Mouse (Mus musculus) adrenal gland, postnatal 36 days (tissue): ENCODE measurements around the gene Macrod2. TPM values are rescaled to one million over a fixed set of nuclear protein-coding genes. Genes with fewer than 3 reads are reported as not detected.

Experiments used
- DNase-seq, 2 experiments: peaks; one replicate each; pipeline ENCODE4 v3.0.0; 2021; ENCODE audit warnings: mixed read lengths in 1 of 2
- total RNA-seq, 2 experiments: library from RNA; stranded (reverse); gene quantifications; 2 replicates each; pipeline ENCODE4 v1.2.3; 2021

Macrod2 gene
- total RNA-seq, 2 experiments from 2014 or later: 5.3 to 8.6 TPM

DNA sequence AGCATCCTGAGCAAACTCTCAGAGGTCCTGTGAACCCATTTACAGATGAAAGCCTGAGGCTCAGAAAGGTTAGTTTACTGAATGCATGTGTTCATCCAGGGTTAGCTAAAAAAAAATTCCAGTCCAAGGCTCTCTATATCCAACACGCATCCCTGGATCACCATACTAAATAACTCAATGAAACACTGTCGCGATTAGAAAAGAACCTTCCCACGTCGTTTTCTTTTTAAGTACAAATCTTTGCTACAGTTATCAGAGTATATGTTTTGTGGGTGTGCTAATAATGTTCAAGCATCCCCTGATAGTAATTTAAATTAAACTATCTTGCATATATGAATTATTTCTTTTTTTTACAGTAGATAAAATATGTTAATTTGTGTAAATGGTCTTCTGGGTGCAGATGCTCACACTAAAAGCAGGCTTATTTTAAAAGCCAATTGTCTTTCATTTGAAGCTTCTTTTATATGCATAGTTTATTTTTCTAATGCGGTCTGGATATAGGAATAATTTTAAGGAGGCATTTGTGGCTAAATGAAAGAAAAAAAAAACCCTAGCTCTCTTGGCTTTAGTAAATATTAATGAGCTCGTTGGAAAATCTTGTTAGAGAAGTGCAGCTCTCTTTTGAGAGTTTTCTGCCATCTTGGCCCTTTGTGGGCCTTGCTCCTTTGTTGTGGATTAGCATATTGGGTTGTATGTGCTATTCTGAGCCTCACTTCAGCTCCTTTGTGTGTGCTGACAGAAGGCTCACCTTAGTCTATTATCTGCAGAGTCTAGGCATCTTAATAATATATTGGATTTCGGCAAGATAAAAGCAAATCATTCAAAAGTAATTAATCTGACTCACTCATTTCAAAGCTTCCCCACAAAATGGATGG, 679.1 kb downstream of the Macrod2 start:
- no peak for DNase-seq

DNA sequence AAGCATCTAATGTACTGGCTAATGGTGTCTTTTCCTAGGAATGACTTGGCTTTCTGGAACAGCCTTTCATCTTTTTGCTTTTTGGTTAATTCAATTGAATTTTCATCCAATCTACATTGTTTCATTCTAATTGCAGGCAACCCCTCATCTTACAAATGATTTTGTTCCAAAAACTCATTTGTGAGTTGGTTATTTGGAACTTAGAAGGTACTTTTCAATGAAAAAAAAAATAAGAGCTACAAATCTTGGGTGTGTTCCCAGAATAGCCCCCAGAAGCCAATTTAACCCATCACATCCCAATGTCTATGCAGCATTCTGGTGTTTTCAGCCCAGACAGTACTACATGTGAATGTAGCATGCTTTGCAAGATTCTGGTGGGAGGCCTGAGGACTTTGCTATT, 683.1 kb downstream of the Macrod2 start:
- no peak for DNase-seq

DNA sequence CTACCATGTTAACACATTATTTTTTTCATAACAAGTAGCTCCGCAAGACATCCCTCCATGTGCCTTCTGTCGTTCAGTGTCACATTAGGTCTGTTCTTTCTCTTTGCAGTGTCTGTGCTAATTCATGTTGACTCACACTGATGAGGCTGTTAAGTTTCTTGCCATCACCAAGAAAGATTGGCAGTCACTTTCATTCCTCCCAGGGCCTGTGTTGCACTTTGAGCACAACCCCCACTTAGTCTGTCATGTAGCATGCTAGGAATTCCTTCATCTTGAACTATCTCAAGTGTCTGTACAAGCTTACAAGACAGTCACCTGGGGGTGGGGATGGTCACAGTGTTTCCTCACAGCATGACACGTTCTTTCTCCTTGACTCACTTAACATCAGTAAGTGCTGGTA, 696.2 kb downstream of the Macrod2 start:
- DNase-seq: no peak

- no peak for DNase-seq
These were observed 722.5 kb downstream of the Macrod2 start for GRCm38 (mm10) chr2:141117579-141117978.

- no peak for DNase-seq
These were observed 728.8 kb downstream of the Macrod2 start for GRCm38 (mm10) chr2:141123875-141124274.

DNA sequence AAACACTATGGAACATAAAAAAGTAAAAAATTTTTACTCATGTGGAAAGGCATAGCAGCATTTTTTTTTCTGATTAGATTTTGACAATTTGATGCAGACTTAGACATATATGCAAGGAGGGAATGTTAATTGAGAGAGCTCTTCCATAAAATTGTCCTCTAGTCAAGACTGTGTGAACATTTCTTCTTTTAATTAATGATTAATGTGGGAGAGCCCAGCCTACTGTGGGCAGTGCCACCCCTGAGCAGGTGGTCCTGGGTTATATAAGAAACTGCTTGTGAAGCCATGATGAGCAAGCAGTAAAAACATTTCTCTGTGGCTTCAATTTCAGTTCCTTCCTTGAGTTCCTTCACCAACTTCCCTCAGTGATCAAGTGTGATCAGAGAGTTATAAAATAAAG, 730.5 kb downstream of the Macrod2 start:
- no peak for DNase-seq

- no peak for DNase-seq
These were observed 747.2 kb downstream of the Macrod2 start for GRCm38 (mm10) chr2:141142266-141142665.

GRCm38 (mm10) chr2:141152011-141152772, 757.1 kb downstream of the Macrod2 start:
- no peak for DNase-seq

- DNase-seq: no peak
These were observed 760.9 kb downstream of the Macrod2 start for GRCm38 (mm10) chr2:141155972-141156371.

DNA sequence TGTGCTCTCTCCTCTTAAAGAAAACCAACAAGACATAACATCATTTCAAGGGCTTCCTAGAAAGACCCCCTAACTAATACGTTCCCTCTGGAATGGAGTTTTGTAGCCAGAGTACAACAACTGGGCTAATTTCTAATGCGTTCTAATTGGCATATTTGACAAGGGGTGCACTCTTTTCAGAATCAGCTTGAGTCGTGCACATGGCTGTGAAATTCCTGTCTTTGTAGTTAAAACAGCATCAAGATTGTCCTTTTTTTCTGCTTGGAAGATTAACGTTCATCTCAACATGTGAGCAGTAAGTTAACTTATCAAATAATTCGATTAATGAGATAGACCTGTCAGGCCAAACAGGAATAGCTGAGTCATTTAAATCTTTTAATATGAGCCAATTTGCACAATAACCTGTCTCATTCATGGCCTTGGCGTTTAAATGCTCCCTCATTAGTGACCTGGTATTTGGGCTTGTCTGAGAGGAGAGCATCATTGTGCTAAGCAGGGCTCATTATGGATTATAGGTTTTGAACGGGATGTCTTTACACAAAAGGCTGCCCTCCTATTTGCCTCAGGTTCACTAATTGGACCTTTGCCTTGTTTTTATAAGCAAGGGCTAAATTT, 762.0 kb downstream of the Macrod2 start:
- no peak for DNase-seq

GRCm38 (mm10) chr2:141158161-141158560, 763.1 kb downstream of the Macrod2 start:
- no peak for DNase-seq

DNA sequence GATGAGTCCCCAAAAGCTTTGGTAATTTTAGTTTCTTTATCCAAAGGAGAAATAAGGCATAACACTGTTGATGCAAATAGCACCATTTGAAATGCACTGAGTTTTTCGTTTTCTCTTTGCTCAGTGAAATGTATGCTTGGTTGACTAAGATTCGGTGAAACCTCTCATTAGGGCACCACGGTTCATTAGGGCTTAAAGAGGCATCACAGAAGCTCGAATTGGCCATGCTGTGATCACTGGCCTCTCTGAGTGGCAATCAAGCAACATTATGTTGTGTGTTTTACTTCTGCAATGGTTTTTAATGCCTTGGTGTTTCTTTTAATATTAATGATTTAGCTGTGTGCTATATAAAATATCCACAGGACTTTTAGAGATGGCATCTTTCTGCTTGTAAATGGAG, 768.8 kb downstream of the Macrod2 start:
- no peak for DNase-seq

DNA sequence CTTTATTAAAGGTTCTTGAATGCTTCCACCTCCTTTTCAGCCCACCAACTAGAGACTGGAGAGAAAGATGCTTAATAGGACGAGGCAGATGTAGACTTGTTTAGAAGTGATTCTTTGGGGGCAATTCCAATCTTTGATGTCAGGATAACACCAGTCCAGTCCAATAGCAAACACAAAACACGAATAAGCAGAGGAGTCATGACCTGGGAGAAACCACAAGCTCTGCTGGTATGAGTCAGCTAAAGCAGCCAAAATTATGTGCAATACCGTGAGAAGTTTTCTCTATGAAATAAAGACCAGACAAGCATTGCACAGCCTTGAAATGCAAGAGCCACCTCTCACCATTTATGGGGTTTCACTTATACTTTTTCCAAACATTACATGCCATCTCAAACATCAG, 774.5 kb downstream of the Macrod2 start:
- no peak for DNase-seq

GRCm38 (mm10) chr2:141173167-141173566, 778.1 kb downstream of the Macrod2 start:
- no peak for DNase-seq

GRCm38 (mm10) chr2:141173607-141174006, 778.5 kb downstream of the Macrod2 start:
- no peak for DNase-seq

DNA sequence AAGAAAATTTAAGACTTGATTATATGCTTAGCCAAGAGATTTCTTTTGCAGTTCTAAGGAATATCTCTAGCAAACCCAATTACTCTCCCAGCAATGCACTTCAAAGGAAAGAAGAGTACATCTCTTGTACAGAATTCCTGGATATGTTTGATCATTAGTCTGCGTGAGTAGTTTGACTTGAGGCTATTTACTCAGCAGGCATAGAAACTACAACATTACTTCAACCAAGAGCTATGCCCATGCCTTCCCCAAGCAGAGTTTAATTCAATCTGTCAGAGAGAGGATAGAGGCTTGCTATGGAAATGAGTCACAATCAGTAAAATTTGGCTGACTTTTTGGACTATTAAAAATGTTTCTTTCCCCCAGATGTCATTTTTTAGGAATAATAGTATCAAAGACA, 785.5 kb downstream of the Macrod2 start:
- DNase-seq: no peak

DNA sequence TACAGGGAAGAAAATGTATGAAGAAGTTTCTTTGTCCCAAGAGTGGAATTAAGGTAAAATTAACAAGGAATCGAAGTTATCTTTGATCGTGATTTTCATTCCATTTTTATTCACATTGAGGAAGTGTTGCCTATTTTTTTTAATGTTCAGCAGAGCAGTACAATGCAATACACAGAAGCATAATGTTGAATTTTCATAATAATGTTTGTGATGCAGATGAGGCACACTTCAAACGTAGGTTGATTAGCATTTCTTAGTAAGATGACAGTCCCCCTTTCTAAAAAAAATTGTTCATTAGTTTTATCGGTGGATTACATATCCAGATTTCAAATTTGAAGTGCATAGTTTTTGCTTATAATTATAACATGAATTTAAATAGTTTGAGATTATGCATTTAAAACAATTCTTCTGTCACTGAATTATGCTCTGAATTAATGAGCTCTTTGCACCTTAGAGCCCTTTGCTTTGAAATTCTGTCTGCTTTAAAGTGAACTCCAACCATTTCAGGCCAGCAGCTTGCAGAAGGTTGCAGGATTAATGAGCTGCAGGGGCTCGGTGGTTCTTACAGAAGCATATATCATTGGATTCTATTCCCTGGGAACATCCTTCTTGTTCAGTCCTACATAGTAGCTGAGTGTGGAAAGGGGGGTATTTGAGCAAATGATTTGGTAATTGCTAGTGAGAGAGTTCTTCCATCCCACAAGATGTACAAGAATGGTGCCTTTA, 787.1 kb downstream of the Macrod2 start:
- DNase-seq: no peak

DNA sequence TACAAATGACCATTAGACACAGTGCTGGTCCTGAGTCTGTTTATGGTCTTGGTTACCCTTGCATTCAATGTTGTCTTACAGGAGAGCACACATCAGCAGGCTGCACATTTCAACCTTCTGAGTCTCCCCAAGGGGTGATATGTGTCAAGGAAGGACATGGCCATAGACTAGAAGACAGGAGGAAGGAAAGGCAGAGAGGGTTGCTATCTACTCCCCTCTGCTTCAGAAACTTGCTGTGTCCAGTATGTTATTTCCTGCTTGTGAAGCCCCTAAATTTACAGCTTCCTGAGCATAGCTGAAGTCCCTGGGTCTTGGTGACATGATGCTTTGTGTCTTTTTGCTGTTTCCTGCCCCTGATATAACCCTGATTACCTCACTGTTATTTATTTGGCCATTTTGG, 799.4 kb downstream of the Macrod2 start:
- DNase-seq: no peak

DNA sequence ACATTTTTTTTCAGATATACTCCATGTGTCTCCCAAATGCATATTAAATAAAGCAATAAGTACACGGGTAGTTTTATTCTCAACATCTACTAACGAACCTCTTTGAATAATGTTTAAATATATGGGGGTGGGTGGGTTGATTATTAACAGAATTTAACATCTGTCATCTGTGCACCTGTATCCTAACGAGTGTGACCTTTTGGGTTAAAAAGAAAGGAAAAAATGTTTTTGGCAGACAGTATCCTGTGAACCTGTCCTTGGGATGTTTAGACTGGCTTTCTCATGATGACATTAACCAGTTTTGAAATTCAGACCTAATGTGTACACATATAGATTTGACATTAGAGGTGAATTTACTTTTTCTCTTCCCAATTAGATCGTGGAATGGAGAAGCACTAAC, 805.4 kb downstream of the Macrod2 start:
- no peak for DNase-seq

DNA sequence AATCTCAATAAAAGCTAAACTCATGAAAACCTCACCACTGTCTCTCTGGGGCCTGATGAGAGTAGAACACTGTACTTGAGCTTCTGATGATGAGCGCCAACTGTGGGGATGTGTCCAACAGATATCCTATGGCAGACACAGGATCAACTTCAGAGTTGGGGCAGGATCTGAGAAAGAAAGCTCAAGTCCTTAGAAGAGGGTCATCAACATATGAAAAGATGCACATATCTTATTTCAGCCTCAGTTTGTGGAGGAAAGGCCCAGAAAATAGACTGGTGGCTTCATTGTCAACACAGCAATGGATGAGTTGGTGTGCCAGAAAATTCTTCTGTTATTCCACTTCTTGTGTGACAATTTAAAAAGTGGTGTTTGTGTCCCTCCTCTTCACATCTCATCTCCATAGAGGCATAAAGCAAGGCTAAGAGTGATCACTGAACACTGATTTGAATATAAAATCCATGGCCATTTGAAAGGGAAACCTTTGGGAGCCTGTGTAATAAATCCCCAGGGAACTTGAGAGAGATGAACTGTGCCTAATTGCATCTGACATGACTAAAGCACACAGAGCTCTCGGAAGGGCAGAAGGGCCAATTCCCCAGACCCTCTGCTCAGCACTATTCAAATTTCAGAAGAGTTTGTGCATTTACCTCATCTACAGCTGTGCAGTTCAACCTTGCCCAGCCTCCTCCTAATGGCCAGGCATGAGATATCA, 806.4 kb downstream of the Macrod2 start:
- no peak for DNase-seq

GRCm38 (mm10) chr2:141202015-141202364, 806.9 kb downstream of the Macrod2 start:
- no peak for DNase-seq

DNA sequence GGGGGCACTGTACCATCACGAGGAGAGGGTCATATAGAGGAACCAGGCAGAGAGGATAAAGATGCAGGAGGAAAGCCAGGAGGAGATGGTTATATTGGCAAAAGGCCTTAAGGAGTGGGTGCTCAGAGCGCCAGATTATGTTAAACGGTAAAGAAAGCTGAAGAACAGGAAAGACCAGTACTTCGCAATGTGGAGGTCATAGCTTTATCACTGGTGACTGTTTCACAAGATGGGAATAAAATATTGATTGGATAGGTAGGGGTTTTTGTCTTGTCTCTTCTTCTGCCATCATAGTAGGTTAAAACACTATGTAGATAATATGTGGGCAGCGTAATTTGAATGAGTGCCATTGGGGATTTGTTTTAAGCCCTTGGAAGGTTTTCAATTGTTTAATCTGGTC, 816.2 kb downstream of the Macrod2 start:
- DNase-seq: no peak
